In the genomic region with DNA sequence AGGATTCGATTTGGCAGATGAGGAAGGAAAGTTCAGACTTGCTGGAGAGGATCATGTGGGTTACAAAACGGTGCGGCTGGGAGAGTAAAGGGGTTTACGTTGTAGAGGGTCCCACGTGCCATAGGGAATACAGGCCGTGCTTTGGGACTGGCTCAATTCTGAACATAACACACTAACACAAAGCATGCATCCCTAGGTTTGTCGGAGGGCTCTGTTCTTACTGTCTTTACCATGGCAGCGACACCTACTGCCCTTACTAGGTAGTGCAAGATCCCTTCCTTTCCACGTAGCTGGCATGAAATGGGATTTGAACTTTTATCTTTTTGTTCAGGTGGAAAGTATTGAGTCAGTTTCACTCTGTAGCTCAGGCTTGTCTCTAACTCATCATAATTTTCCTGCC, we compare ENCODE assay signal across 10 mouse cellular contexts. TPM values are rescaled to one million over a fixed set of nuclear protein-coding genes. Genes with fewer than 3 reads are reported as not detected.
A peak's percentile ranks its signal among the peaks of the same experiment; 100 is the strongest.
DNase-seq lines count a peak whose midpoint lies in the region; ATAC-seq and TF ChIP-seq lines count a peak whose summit lies in the region.
"Had no signal": no experiment of that assay in that cellular context is flagged by ENCODE, and none has a peak within 500 bp of the region (broad histone marks: within the 10 kb centered on the region; RNA-seq: fewer than 3 reads in every experiment).

No protein-coding gene starts in this region.

- H3K9me3 ChIP-seq in E14TG2a.4 (ENCODE audit: low read length), result no peaks in the 10 kb centered on the region
- H3K9me3 ChIP-seq: heart, embryonic 13.5 days; neural tube, embryonic 13.5 days had no signal

- no peak overlapping the region for H3K27ac ChIP-seq in layer of hippocampus, adult 2 months
- H3K27ac ChIP-seq: heart, embryonic 13.5 days; neural tube, embryonic 13.5 days had no signal

- H3K27me3 ChIP-seq in E14TG2a.4 (ENCODE audit: insufficient read depth, low read length), result no peaks in the 10 kb centered on the region
- H3K27me3 ChIP-seq: heart, embryonic 13.5 days; neural tube, embryonic 13.5 days had no signal

- TF ChIP-seq CTCF in layer of hippocampus, adult 2 months (conservative IDR thresholded peaks at IDR 0.05), result peak; percentile 95
- TF ChIP-seq CTCF in E14TG2a.4 (conservative IDR thresholded peaks at IDR 0.05; ENCODE audit: low read length), result peak; percentile 92

- H3K4me1 ChIP-seq in E14TG2a.4 (replicated peaks; ENCODE audit: low read depth, low read length), result peaks cover 3% of the 10 kb centered on the region
- H3K4me1 ChIP-seq: heart, embryonic 13.5 days; neural tube, embryonic 13.5 days had no signal

- DNase-seq in layer of hippocampus, adult 2 months (ENCODE audit: low spot score in 2 of 2), result peak in 1 of 2 experiments; percentile 62
- no peak for DNase-seq in layer of hippocampus, postnatal 36 days
- DNase-seq in adrenal gland, adult 2 months, result peak; percentile 25
- DNase-seq in embryo, embryonic 11 days, result peak; percentile 75
- peak; percentile 49 to 76 for DNase-seq in kidney, postnatal 25 days
- DNase-seq in mesoderm, embryonic 11.5 days (ENCODE audit: low read depth, low spot score), result peak; percentile 69

- H3K36me3 ChIP-seq in E14TG2a.4 (ENCODE audit: insufficient read depth, low read length), result peaks cover 98% of the 10 kb centered on the region

- no peak for ATAC-seq in activated CD4-positive, CD25-positive, alpha-beta regulatory T cell, adult 4 months

- H3K4me3 ChIP-seq in layer of hippocampus, adult 2 months, result no peak overlapping the region
- no peak overlapping the region for H3K4me3 ChIP-seq in E14TG2a.4 (replicated peaks; ENCODE audit: low read length)
- H3K4me3 ChIP-seq: heart, embryonic 13.5 days; neural tube, embryonic 13.5 days had no signal

RNA-seq across cellular contexts. Expression of gene Prmt7, which starts 15.9 kb away (rescaled TPM):
- 10 to 100 TPM; 34.2 to 38.2 TPM for total RNA-seq in layer of hippocampus, adult 2 months (2021)
- 10 to 100 TPM; 33.8 to 36.8 TPM for total RNA-seq in layer of hippocampus, postnatal 36 days (2021)
- total RNA-seq in adrenal gland, adult 2 months (2021), result 10 to 100 TPM; 23.0 to 28.1 TPM
- polyA plus RNA-seq in adrenal gland, adult 2 months (2012; rRNA removed), result 14.1 and 19.8 TPM in 2 replicates
- 10 to 100 TPM; 19.5 to 31.6 TPM for polyA plus RNA-seq in activated CD4-positive, CD25-positive, alpha-beta regulatory T cell, adult 4 months (2017; shearing (Covaris generic))

RNA-seq across cellular contexts. Expression of gene Slc7a6os, which starts 15.9 kb away (rescaled TPM):
- total RNA-seq in layer of hippocampus, adult 2 months (2021), result 10 to 100 TPM; 25.8 to 30.4 TPM
- 10 to 100 TPM; 23.5 to 23.9 TPM for total RNA-seq in layer of hippocampus, postnatal 36 days (2021)
- 10 to 100 TPM; 24.2 to 25.1 TPM for total RNA-seq in adrenal gland, adult 2 months (2021)
- 14.1 and 14.7 TPM in 2 replicates for polyA plus RNA-seq in adrenal gland, adult 2 months (2012; rRNA removed)
- polyA plus RNA-seq in activated CD4-positive, CD25-positive, alpha-beta regulatory T cell, adult 4 months (2017; shearing (Covaris generic)), result 10 to 100 TPM; 20.6 to 22.5 TPM

RNA-seq across cellular contexts. Expression of gene Slc7a6, which starts 57.9 kb away (rescaled TPM):
- 10 to 100 TPM; 24.6 to 26.7 TPM for total RNA-seq in layer of hippocampus, adult 2 months (2021)
- total RNA-seq in layer of hippocampus, postnatal 36 days (2021), result 10 to 100 TPM; 22.2 to 32.7 TPM
- total RNA-seq in adrenal gland, adult 2 months (2021), result 10 to 100 TPM; 27.2 to 34.0 TPM
- 17.3 and 26.5 TPM in 2 replicates for polyA plus RNA-seq in adrenal gland, adult 2 months (2012; rRNA removed)
- 10 to 100 TPM; 26.2 to 33.6 TPM for polyA plus RNA-seq in activated CD4-positive, CD25-positive, alpha-beta regulatory T cell, adult 4 months (2017; shearing (Covaris generic))

Comparison
In these comparisons a context has a peak if more than half of its experiments do, and no peak if none do; other contexts are left out.
1. DNase-seq: peak in adrenal gland, adult 2 months (single experiment), embryo, embryonic 11 days (single experiment), kidney, postnatal 25 days (2 of 2) and mesoderm, embryonic 11.5 days (single experiment); none in layer of hippocampus, postnatal 36 days (0 of 2).